Mouse (Mus musculus) ES-Bruce4 (cell line): Measurements from ENCODE around the gene Fbn1.

ENCODE experiments used
- CTCF ChIP-seq: IDR thresholded peaks from one replicate; pipeline ENCODE4 v1.8.1; 2011; ENCODE audit warnings: low read depth, low read length
- EP300 ChIP-seq: IDR thresholded peaks from 2 replicates; pipeline ENCODE4 v1.6.1; 2011; ENCODE audit warnings: low read depth, low read length; ENCODE audit not compliant: insufficient read depth

DNA sequence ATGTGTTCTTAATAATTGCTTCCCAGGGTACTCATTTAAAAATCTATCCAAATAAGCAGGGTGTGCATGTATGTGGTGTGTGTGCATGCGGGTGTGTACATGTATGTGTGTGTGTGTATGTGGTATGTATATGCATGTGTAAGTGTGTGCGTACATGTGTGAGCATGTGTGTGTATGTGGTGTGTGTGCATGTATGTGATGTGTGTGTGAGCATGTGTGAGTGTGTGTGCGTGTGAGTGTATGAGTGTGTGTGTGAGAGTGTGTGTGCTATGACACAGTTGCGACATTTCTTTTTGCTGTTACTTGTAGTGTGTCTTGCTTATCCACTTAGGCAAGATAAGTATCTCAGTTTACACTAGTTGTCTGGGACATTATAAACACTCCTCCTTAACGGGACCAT, 151.7 kb downstream of the Fbn1 start:
- no peak for TF ChIP-seq EP300
- no peak for TF ChIP-seq CTCF
